Mouse (Mus musculus) MEL (cell line): ENCODE measurements around the gene Cmtm7. TPM values are rescaled to one million over a fixed set of nuclear protein-coding genes. Genes with fewer than 3 reads are reported as not detected.
A peak's percentile ranks its signal among the peaks of the same experiment; 100 is the strongest.

Experiments
- DNase-seq: peaks from one replicate; pipeline ENCODE4 v3.0.0; 2011; ENCODE audit warnings: low read depth, low spot score
- H3K27ac ChIP-seq: 2 replicates; pipeline ENCODE4 v1.5.1; 2012; ENCODE audit warnings: low read depth, mild to moderate bottlenecking, control low read depth, low read length, moderate library complexity; ENCODE audit not compliant: control insufficient read depth
- H3K27me3 ChIP-seq, 2 experiments: fragments of 150-350 bp in 1 of 2; sonication (generic) in 1 of 2; 2 replicates each; pipeline ENCODE4 v1.6.1; 2012; ENCODE audit warnings: low read length in 2 of 2, mild to moderate bottlenecking in 2 of 2, improper control_type of control experiment in 1 of 2, moderate library complexity in 1 of 2; ENCODE audit not compliant: insufficient read depth in 2 of 2, control insufficient read depth in 1 of 2
- H3K36me3 ChIP-seq, 2 experiments: 2 replicates each; pipeline ENCODE4 v1.6.1; 2012 to 2014; ENCODE audit warnings: low read length in 2 of 2, improper control_type of control experiment in 1 of 2, inconsistent platforms in 1 of 2, mild to moderate bottlenecking in 1 of 2; ENCODE audit not compliant: insufficient read depth in 2 of 2, control insufficient read depth in 1 of 2
- H3K4me1 ChIP-seq, 2 experiments: fragments of 150-350 bp in 1 of 2; sonication (generic) in 1 of 2; 2 replicates each; pipeline ENCODE4 v1.6.1; 2012; ENCODE audit warnings: low read length in 2 of 2, improper control_type of control experiment in 1 of 2, mild to moderate bottlenecking in 1 of 2; ENCODE audit not compliant: insufficient read depth in 2 of 2, control insufficient read depth in 1 of 2
- H3K4me3 ChIP-seq, 2 experiments: fragments of 150-350 bp in 1 of 2; sonication (generic) in 1 of 2; 2 replicates each; pipeline ENCODE4 v1.5.1; 2012; ENCODE audit warnings: low read depth in 2 of 2, low read length in 2 of 2, mild to moderate bottlenecking in 2 of 2, moderate library complexity in 2 of 2, control low read depth in 1 of 2, improper control_type of control experiment in 1 of 2; ENCODE audit not compliant: control insufficient read depth in 1 of 2, insufficient read depth in 1 of 2
- H3K79me2 ChIP-seq: 2 replicates; pipeline ENCODE4 v1.6.1; 2012; ENCODE audit warnings: mild to moderate bottlenecking, low read length, moderate library complexity; ENCODE audit not compliant: control insufficient read depth, poor library complexity, insufficient read depth
- H3K9ac ChIP-seq: 2 replicates; pipeline ENCODE4 v1.6.1; 2012; ENCODE audit warnings: low read depth, mild to moderate bottlenecking, control low read depth, low read length, moderate library complexity; ENCODE audit not compliant: control insufficient read depth, poor library complexity, severe bottlenecking
- H3K9me3 ChIP-seq: fragments of 150-350 bp; sonication (generic); replicated peaks from 2 replicates; pipeline ENCODE4 v1.6.1; 2012; ENCODE audit warnings: mild to moderate bottlenecking, low read length, improper control_type of control experiment, moderate library complexity; ENCODE audit not compliant: insufficient read depth
- BHLHE40 ChIP-seq: IDR thresholded peaks from 2 replicates; pipeline ENCODE4 v1.6.1; 2012; ENCODE audit warnings: low read depth, mild to moderate bottlenecking, inconsistent platforms, low read length, improper control_type of control experiment, borderline replicate concordance
- E2F4 ChIP-seq: IDR thresholded peaks from 2 replicates; pipeline ENCODE4 v1.6.1; 2011; ENCODE audit warnings: low read depth, low read length, improper control_type of control experiment, borderline replicate concordance
- EP300 ChIP-seq, 2 experiments: IDR thresholded peaks; 2 replicates each; pipeline ENCODE4 v1.6.1; 2011; ENCODE audit warnings: improper control_type of control experiment in 2 of 2, low read length in 2 of 2, low read depth in 1 of 2, mild to moderate bottlenecking in 1 of 2
- GATA1 ChIP-seq: IDR thresholded peaks from 2 replicates; pipeline ENCODE4 v1.6.1; 2011; ENCODE audit warnings: low read depth, low read length, improper control_type of control experiment
- HCFC1 ChIP-seq: IDR thresholded peaks from 2 replicates; pipeline ENCODE4 v1.6.1; 2012; ENCODE audit warnings: low read depth, mild to moderate bottlenecking, inconsistent platforms, low read length, improper control_type of control experiment, moderate library complexity
- KAT2A ChIP-seq: conservative IDR thresholded peaks from 2 replicates; pipeline ENCODE4 v1.6.1; 2012; ENCODE audit warnings: low read depth, low read length, improper control_type of control experiment, inconsistent platforms
- MAX ChIP-seq: IDR thresholded peaks from 2 replicates; pipeline ENCODE4 v1.6.1; 2011; ENCODE audit warnings: low read length, improper control_type of control experiment
- MAZ ChIP-seq: IDR thresholded peaks from 2 replicates; pipeline ENCODE4 v1.6.1; 2012; ENCODE audit warnings: low read depth, mild to moderate bottlenecking, inconsistent platforms, low read length, improper control_type of control experiment
- MXI1 ChIP-seq: IDR thresholded peaks from 2 replicates; pipeline ENCODE4 v1.6.1; 2011; ENCODE audit warnings: mild to moderate bottlenecking, low read depth, low read length, improper control_type of control experiment
- MYB ChIP-seq: IDR thresholded peaks from 2 replicates; pipeline ENCODE4 v1.6.1; 2011; ENCODE audit warnings: mild to moderate bottlenecking, low read depth, low read length, improper control_type of control experiment
- MYC ChIP-seq: IDR thresholded peaks from 2 replicates; pipeline ENCODE4 v1.6.1; 2011; ENCODE audit warnings: low read depth, mild to moderate bottlenecking, low read length, improper control_type of control experiment, moderate library complexity
- NELFE ChIP-seq: IDR thresholded peaks from 2 replicates; pipeline ENCODE4 v1.6.1; 2011; ENCODE audit warnings: low read depth, low read length, improper control_type of control experiment
- NRF1 ChIP-seq: IDR thresholded peaks from 2 replicates; pipeline ENCODE4 v1.6.1; 2014; ENCODE audit warnings: low read depth, mild to moderate bottlenecking, inconsistent platforms, low read length, improper control_type of control experiment, moderate library complexity; ENCODE audit not compliant: poor library complexity, insufficient read depth, severe bottlenecking
- RAD21 ChIP-seq: IDR thresholded peaks from 2 replicates; pipeline ENCODE4 v1.6.1; 2011; ENCODE audit warnings: mild to moderate bottlenecking, low read depth, low read length, improper control_type of control experiment
- RCOR1 ChIP-seq: IDR thresholded peaks from 2 replicates; pipeline ENCODE4 v1.6.1; 2012; ENCODE audit warnings: low read depth, mild to moderate bottlenecking, inconsistent platforms, low read length, improper control_type of control experiment
- SIN3A ChIP-seq: IDR thresholded peaks from 2 replicates; pipeline ENCODE4 v1.6.1; 2012; ENCODE audit warnings: low read length, improper control_type of control experiment, inconsistent platforms
- SMC3 ChIP-seq: IDR thresholded peaks from 2 replicates; pipeline ENCODE4 v1.6.1; 2011; ENCODE audit warnings: low read depth, low read length, improper control_type of control experiment
- TAL1 ChIP-seq: IDR thresholded peaks from 2 replicates; pipeline ENCODE4 v1.6.1; 2012; ENCODE audit warnings: mild to moderate bottlenecking, inconsistent platforms, low read length, moderate library complexity, mixed read lengths
- TBP ChIP-seq: IDR thresholded peaks from 2 replicates; pipeline ENCODE4 v1.8.0; 2011; ENCODE audit warnings: low read depth, low read length, improper control_type of control experiment
- UBTF ChIP-seq: IDR thresholded peaks from 2 replicates; pipeline ENCODE4 v1.6.1; 2012; ENCODE audit warnings: low read depth, mild to moderate bottlenecking, inconsistent platforms, low read length, improper control_type of control experiment, moderate library complexity, borderline replicate concordance; ENCODE audit not compliant: insufficient read depth
- USF1 ChIP-seq: IDR thresholded peaks from 2 replicates; pipeline ENCODE4 v1.6.1; 2014; ENCODE audit warnings: low read depth, mild to moderate bottlenecking, inconsistent platforms, low read length, improper control_type of control experiment, moderate library complexity
- USF2 ChIP-seq, 2 experiments: IDR thresholded peaks; 2 replicates each; pipeline ENCODE4 v1.6.1; 2011 to 2012; ENCODE audit warnings: improper control_type of control experiment in 2 of 2, low read length in 2 of 2, borderline replicate concordance in 1 of 2, inconsistent platforms in 1 of 2, low read depth in 1 of 2, mild to moderate bottlenecking in 1 of 2; ENCODE audit not compliant: insufficient read depth in 1 of 2
- polyA plus RNA-seq, 2 experiments: library from polyadenylated mRNA; stranded (reverse) in 1 of 2; unstranded in 1 of 2; fragments of >175 nt in 1 of 2; fragments of >200 nt in 1 of 2; gene quantifications; 2 replicates each; pipeline versions ENCODE4 v1.2.1 to v1.2.4; 2012; ENCODE audit warnings: low replicate concordance in 2 of 2, low read depth in 1 of 2; ENCODE audit not compliant: insufficient read length in 2 of 2, insufficient read depth in 1 of 2, missing spikeins in 1 of 2
- total RNA-seq: library from RNA; depleted of rRNA; stranded (reverse); fragments of 300-350 nt; gene quantifications from 2 replicates; pipeline ENCODE4 v1.2.3, GENCODE M21; 2012

Gene Cmtm7
- total and polyA plus RNA-seq, 3 experiments: 290 to 545 TPM; not detected in 1

- peak; percentile 64 for DNase-seq
- H3K27ac ChIP-seq: 0 out of 2 replicates have a peak overlapping the region, but pooled peaks have one; percentile 5
- H3K9ac ChIP-seq: peak overlapping the region; percentile 11
- peaks cover 3 to 25% of the 10 kb centered on the region in 2 experiments for H3K36me3 ChIP-seq
- no peaks in the 10 kb centered on the region for H3K27me3 ChIP-seq
- peak overlapping the region in 1 of 2 experiments; percentile 4; a peak in 1 of 4 replicates for H3K4me3 ChIP-seq
- no peaks in the 10 kb centered on the region for H3K9me3 ChIP-seq
- TF ChIP-seq TAL1 (no peak), EP300 (IDR thresholded peaks at IDR 0.05; ENCODE audit: low read depth in 1 of 2, low read length in 2 of 2) (0 out of 4 replicates have a peak, but pooled peaks of 1 of the 2 experiments have one; percentile 8), BHLHE40 (no peak), SIN3A (0 out of 2 replicates have a peak, but pooled peaks have one; percentile 33), MYB (no peak), RAD21 (no peak), MAX (no peak), KAT2A (no peak), MXI1 (no peak; the same call in 1 of the 2 replicates), RCOR1 (peak; percentile 57), TBP (no peak), UBTF (no peak), GATA1 (0 out of 2 replicates have a peak, but pooled peaks have one; percentile 31)
- H3K79me2 ChIP-seq: peaks cover 25% of the 10 kb centered on the region
- peaks cover 6 to 23% of the 10 kb centered on the region in 2 experiments for H3K4me1 ChIP-seq
These were observed 48.4 kb downstream of the Cmtm7 start for GRCm38 (mm10) chr9:114733238-114733637.

- H3K4me1 ChIP-seq: peaks cover 6 to 23% of the 10 kb centered on the region in 2 experiments
- H3K36me3 ChIP-seq: peaks cover 0 to 25% of the 10 kb centered on the region in 2 experiments; a peak in 2 of 4 replicates
- H3K9ac ChIP-seq: peak overlapping the region; percentile 77
- peaks cover 25% of the 10 kb centered on the region for H3K79me2 ChIP-seq
- no peaks in the 10 kb centered on the region for H3K9me3 ChIP-seq
- TF ChIP-seq KAT2A (no peak), SMC3 (no peak), USF1 (no peak), NRF1 (peak; percentile 53; the same call in 1 of the 2 replicates), RAD21 (no peak), MAZ (no peak), EP300 (IDR thresholded peaks at IDR 0.05; ENCODE audit: low read depth in 1 of 2, low read length in 2 of 2) (0 out of 4 replicates have a peak, but pooled peaks of 1 of the 2 experiments have one; percentile 13), NELFE (no peak; the same call in 1 of the 2 replicates), E2F4 (no peak), MYC (peak; percentile 39; the same call in 1 of the 2 replicates), USF2 (IDR thresholded peaks at IDR 0.05; ENCODE audit: borderline replicate concordance in 1 of 2, insufficient read depth in 1 of 2, low read depth in 1 of 2, low read length in 2 of 2) (no peak), HCFC1 (peak; percentile 59; the same call in 1 of the 2 replicates)
- peak; percentile 77 for DNase-seq
- peak overlapping the region; percentile 72 to 93 for H3K4me3 ChIP-seq
- no peaks in the 10 kb centered on the region for H3K27me3 ChIP-seq
- H3K27ac ChIP-seq: peak overlapping the region; percentile 80
These were observed 49.6 kb downstream of the Cmtm7 start for GRCm38 (mm10) chr9:114731871-114732682.
